Comparison of ENCODE assay signal across 19 mouse cellular contexts in the genomic region with DNA sequence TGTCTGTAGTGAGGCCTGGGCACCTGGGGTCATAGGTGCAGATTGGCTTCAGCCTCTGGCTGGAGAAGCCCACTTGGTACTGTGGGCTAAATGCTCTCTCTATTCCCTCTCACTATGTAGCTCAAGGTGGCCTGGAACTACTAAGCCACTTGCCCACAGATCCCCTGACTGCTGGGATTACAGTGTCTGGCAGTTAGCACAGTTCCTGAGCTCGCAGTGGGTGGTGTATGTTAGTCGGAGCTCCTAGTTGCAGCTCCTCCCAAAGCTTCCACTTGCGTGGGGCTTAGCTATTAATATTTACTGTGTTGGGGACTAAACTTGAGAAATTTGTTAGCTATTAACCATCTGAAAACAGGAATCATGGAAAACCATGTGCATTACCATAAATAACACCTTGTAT. TPM values are rescaled to one million over a fixed set of nuclear protein-coding genes. Genes with fewer than 3 reads are reported as not detected.
DNase-seq lines count a peak whose midpoint lies in the region; ATAC-seq lines count a peak whose summit lies in the region.
"Had no signal": no experiment of that assay in that cellular context is flagged by ENCODE, and none has a peak within 500 bp of the region (broad histone marks: within the 10 kb centered on the region; RNA-seq: fewer than 3 reads in every experiment).

No protein-coding gene starts in this region.

- no peaks in the 10 kb centered on the region for H3K9me3 ChIP-seq in limb, embryonic 11.5 days (ENCODE audit: control insufficient read depth, low read length)
- no peaks in the 10 kb centered on the region for H3K9me3 ChIP-seq in limb, embryonic 10.5 days (replicated peaks)
- H3K9me3 ChIP-seq: embryonic facial prominence, embryonic 10.5 days; forebrain, embryonic 12.5 days; midbrain, embryonic 10.5 days had no signal

- no peak overlapping the region for H3K27ac ChIP-seq in limb, embryonic 11.5 days (replicated peaks; ENCODE audit: low read depth, low read length)
- no peak overlapping the region for H3K27ac ChIP-seq in limb, embryonic 10.5 days
- H3K27ac ChIP-seq: embryonic facial prominence, embryonic 10.5 days; forebrain, embryonic 12.5 days; hindbrain, embryonic 14.5 days; macrophage; midbrain, embryonic 10.5 days had no signal

- no peaks in the 10 kb centered on the region for H3K27me3 ChIP-seq in limb, embryonic 11.5 days (ENCODE audit: control insufficient read depth, insufficient read depth, low read length)
- no peaks in the 10 kb centered on the region for H3K27me3 ChIP-seq in limb, embryonic 10.5 days (ENCODE audit: low read depth, poor library complexity, severe bottlenecking)
- H3K27me3 ChIP-seq: forebrain, embryonic 12.5 days had no signal

- no peak overlapping the region for H3K4me3 ChIP-seq in limb, embryonic 11.5 days (ENCODE audit: low read depth, low read length)
- H3K4me3 ChIP-seq in limb, embryonic 10.5 days = no peak overlapping the region
- H3K4me3 ChIP-seq: embryonic facial prominence, embryonic 10.5 days; forebrain, embryonic 12.5 days; midbrain, embryonic 10.5 days had no signal

- 85% methylated on average over 3 of the region's 3 CpGs for WGBS in limb, embryonic 11.5 days
- 89% methylated on average over 3 of the region's 3 CpGs for whole genome bisulfite sequencing in limb, embryonic 10.5 days

- peaks cover 8% of the 10 kb centered on the region for H3K36me3 ChIP-seq in limb, embryonic 11.5 days (ENCODE audit: control insufficient read depth, insufficient read depth, low read length)
- H3K36me3 ChIP-seq in limb, embryonic 10.5 days = peaks cover 23% of the 10 kb centered on the region

- no peak overlapping the region for H3K9ac ChIP-seq in limb, embryonic 11.5 days (ENCODE audit: low read length)
- H3K9ac ChIP-seq: forebrain, embryonic 12.5 days; hindbrain, embryonic 14.5 days; lung, embryonic 14.5 days had no signal

- 0 out of 2 replicates have a peak overlapping the region, but pooled peaks have one; percentile 1 for H3K4me2 ChIP-seq in limb, embryonic 11.5 days (ENCODE audit: low read depth, severe bottlenecking)
- H3K4me2 ChIP-seq: forebrain, embryonic 12.5 days; hindbrain, embryonic 14.5 days; lung, embryonic 14.5 days had no signal

- no peak for ATAC-seq in limb, embryonic 11.5 days (ENCODE audit: insufficient number of reproducible peaks, low FRiP score, low TSS enrichment, low read depth)

- peak; percentile 19 for DNase-seq in kidney, adult 11 months
- DNase-seq in kidney, postnatal 4 days = no peak
- DNase-seq in limb, embryonic 11.5 days (ENCODE audit: low spot score) = no peak
- no peak for DNase-seq in limb, embryonic 10.5 days (ENCODE audit: low spot score)
- peak; percentile 26 to 45 for DNase-seq in right cerebral cortex, adult 2 months (ENCODE audit: low spot score in 2 of 2)
- DNase-seq in right cerebral cortex, postnatal 25 days = no peak
- DNase-seq in adipocyte (ENCODE audit: low spot score) = no peak
- DNase-seq: adrenal gland, adult 2 months; cerebellum, adult 9-10 months; gastrocnemius, postnatal 25 days; heart, postnatal 14 days; lung, embryonic 14.5 days; spleen, adult 18-20 months; thymus, postnatal 36 days had no signal

- H3K4me1 ChIP-seq in limb, embryonic 11.5 days (ENCODE audit: control insufficient read depth, insufficient read depth, low read length) = no peaks in the 10 kb centered on the region
- H3K4me1 ChIP-seq in limb, embryonic 10.5 days = peaks cover 3% of the 10 kb centered on the region

RNA-seq across cellular contexts. Expression of a gene that starts 6.8 kb away (rescaled TPM):
- polyA plus RNA-seq in limb, embryonic 11.5 days (2014; fragmentation: Nextera tagmentation; extraction: Ambion mirVana) = 79.5 and 100 TPM in 2 replicates
- polyA plus RNA-seq in limb, embryonic 10.5 days (2016; fragmentation: Nextera tagmentation; extraction: Ambion mirVana) = 185 and 197 TPM in 2 replicates

RNA-seq across cellular contexts. Expression of a gene that starts 28.2 kb away (rescaled TPM):
- polyA plus RNA-seq in limb, embryonic 11.5 days (2014; fragmentation: Nextera tagmentation; extraction: Ambion mirVana) = 13.8 and 14.8 TPM in 2 replicates
- 14.7 and 17.9 TPM in 2 replicates for polyA plus RNA-seq in limb, embryonic 10.5 days (2016; fragmentation: Nextera tagmentation; extraction: Ambion mirVana)

RNA-seq across cellular contexts. Expression of a gene that starts 56.4 kb away (rescaled TPM):
- polyA plus RNA-seq in limb, embryonic 11.5 days (2014; fragmentation: Nextera tagmentation; extraction: Ambion mirVana) = 421 and 443 TPM in 2 replicates
- polyA plus RNA-seq in limb, embryonic 10.5 days (2016; fragmentation: Nextera tagmentation; extraction: Ambion mirVana) = 387 and 427 TPM in 2 replicates

Comparison
In these comparisons a context has a peak if more than half of its experiments do, and no peak if none do; other contexts are left out.
1. DNase-seq: peak in kidney, adult 11 months (single experiment) and right cerebral cortex, adult 2 months (2 of 2); none in kidney, postnatal 4 days (0 of 2), limb, embryonic 11.5 days (single experiment), limb, embryonic 10.5 days (single experiment), right cerebral cortex, postnatal 25 days (single experiment) and adipocyte (single experiment).